Mouse (Mus musculus) heart, adult 18-20 months (tissue): ENCODE data around the gene Rasl11b. TPM values are rescaled to one million over a fixed set of nuclear protein-coding genes. Genes with fewer than 3 reads are reported as not detected.

Experiments used
- DNase-seq, 2 experiments: peaks; one replicate each; pipeline ENCODE4 v3.0.0; 2021 to 2022; ENCODE audit warnings: mixed read lengths in 1 of 2
- total RNA-seq, 2 experiments: library from RNA; stranded (reverse); gene quantifications; 2 replicates each; pipeline ENCODE4 v1.2.3; 2021

Gene Rasl11b
- total RNA-seq, 2 experiments from 2014 or later = 28.0 to 31.6 TPM

DNA sequence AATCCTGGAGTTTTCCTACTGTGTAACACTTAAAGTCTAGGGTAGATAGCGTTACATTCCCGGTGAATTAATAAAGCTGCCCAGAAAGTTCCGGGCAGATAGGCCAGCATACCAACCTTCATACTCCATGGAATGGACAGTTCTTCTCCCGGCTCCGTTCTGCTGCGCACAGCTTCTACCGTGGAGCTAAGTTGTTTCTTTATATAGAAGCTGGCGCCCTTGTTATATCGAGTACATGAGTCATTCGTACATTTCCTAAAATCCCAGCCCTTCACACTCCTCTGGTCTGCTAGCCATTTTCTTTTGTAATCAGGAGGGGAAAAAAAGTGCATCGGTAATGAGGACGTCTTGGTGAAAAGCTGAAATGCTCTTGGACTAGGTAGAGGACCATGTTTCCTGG lies 7.0 kb upstream of the Rasl11b start:
- peak in 1 of 2 experiments; percentile 50 for DNase-seq

DNA sequence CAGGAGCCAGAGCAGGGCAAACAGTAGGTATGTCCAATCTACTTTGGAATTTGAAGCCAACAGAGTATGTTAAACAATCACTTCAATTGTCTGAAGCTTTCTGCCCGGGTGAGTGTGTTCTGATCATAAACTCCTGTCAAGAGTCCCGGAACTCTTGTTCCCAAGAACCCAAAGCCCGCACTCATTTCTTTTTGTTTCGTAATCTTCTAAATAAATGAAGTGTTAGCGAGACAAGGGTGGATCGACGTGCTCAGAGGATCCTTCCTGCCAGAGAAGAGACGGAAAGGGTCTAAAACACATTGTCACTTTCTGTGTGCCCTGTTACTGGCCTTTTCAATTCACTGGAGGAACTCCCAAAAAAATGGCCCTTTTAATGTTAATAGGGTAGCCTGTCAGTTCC lies 6.2 kb upstream of the Rasl11b start:
- DNase-seq = no peak

GRCm38 (mm10) chr5:74189484-74190160 lies 5.5 kb upstream of the Rasl11b start:
- DNase-seq = no peak

- peak; percentile 61 to 62 for DNase-seq
These were observed 5.0 kb upstream of the Rasl11b start for GRCm38 (mm10) chr5:74190161-74190491.

DNA sequence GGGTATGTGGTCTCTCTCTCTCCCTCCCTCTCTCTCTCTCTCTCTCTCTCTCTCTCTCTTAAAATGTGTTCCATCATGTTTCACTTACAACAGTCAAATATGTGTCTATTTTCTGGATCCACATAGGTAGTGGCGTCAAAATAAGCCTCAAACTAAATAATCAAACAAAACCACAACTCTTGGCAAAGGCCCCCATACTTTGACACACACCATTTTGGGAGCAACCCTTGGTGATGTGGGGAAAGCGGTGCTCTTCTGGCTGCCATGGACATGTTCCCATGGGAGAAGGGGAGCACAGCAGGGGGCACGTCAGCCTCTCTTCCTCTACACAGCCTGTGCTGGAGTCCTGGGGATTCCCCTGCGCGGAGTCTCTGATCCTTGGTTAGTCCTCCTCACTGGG lies 4.2 kb upstream of the Rasl11b start:
- DNase-seq = no peak

- no peak for DNase-seq
These were observed 2.1 kb upstream of the Rasl11b start for GRCm38 (mm10) chr5:74193008-74193407.

- DNase-seq = no peak
These were observed 1.5 kb upstream of the Rasl11b start for GRCm38 (mm10) chr5:74193626-74194025.

GRCm38 (mm10) chr5:74194027-74194840 lies 852 bp upstream of the Rasl11b start:
- DNase-seq = no peak

DNA sequence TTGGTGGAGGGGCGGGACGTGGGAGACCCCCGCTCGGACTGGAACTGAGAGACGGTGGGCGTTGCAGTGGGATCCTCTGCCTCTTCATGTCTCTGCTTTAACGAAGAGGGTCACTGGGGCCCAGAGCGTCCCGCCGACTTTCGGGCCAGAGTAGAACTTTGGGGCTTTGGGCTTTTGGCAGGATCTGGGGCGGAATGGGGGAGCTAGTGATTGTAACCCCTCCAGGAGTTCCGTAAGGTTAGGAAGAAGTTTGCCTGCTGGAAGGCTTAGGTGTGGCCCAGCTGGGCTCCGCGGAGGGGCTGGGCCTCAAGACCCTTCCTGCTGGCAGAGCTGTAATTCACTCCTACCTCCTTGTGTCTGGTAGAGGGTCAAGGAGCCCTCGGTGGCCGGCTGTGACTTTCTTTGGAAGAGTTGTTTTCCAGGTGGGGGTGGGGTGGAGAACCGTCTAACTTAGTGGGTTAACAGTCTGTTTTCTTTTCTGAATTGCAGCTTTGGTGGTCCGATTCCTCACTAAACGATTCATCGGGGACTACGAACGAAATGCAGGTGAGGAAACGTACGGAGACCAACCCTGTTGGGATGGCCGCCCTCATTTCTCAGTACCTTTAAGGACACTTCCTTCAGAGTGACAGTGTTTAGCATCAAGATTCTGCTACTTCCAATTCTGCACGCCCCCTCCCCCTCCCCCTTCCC lies 674 bp downstream of the Rasl11b start:
- DNase-seq = peak in 1 of 2 experiments; percentile 53

- DNase-seq = peak in 1 of 2 experiments; percentile 65
These were observed 1.2 kb downstream of the Rasl11b start for GRCm38 (mm10) chr5:74196307-74196618.

DNA sequence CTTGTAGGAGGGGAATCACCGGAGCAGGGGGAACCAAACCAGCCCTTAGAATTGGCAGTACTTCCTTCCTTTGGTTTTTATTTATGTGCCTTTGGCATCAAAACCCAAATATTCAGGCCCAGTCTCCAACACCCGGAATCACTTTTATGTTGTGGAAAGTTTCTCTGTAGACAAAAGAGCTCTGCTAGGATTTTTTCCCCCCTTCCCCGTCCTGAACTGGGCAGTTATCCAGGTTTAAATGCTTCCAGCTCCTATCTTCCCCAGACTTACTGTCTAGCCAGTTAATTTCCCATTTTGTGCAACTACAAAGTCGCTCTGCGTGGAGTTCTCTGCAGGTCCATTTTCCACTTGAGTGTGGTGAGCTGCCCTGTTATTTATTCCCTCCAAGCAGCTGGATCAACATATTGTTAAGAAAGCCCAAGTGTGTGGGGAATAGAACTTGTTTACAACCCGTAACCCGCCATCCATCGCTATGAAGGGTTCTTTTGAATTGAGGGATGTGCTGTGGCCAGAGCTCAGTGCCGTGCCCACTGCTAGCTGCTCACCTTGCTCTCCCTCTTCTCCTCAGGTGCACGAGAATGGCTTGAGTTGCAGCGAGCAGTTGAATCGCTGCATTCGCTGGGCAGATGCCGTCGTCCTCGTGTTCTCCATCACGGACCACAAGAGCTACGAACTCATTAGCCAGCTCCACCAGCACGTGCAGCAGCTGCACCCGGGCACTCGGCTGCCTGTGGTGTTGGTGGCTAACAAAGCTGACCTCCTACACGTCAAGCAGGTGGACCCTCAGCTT lies 2.6 kb downstream of the Rasl11b start:
- peak; percentile 47 to 64 for DNase-seq

- DNase-seq = peak in 1 of 2 experiments; percentile 35
These were observed 3.4 kb downstream of the Rasl11b start for GRCm38 (mm10) chr5:74198446-74198845.

- DNase-seq = peak in 1 of 2 experiments; percentile 39
These were observed 4.7 kb downstream of the Rasl11b start for GRCm38 (mm10) chr5:74199793-74200192.

DNA sequence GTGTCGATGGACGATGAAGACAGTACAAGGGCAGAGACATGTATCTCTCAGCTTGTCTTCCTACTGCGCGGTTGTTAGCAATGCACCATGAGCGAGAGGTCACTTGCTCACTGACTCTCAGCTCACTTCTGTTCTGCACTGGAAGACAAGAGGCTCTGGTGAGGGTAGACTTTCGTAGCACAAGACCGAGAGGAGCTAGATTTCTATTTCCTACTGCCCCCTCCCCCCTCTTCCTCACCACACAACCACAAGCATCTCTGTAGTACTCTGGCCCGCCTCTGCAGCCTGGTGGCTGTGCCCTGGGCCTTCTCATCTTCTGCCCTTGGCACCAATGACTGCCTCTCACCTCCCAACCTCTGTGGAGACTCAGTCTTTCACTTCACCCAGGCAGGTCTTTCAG lies 5.4 kb downstream of the Rasl11b start:
- DNase-seq = no peak

- no peak for DNase-seq
These were observed 6.7 kb downstream of the Rasl11b start for GRCm38 (mm10) chr5:74201570-74202357.

GRCm38 (mm10) chr5:74202515-74202914 lies 7.4 kb downstream of the Rasl11b start:
- DNase-seq = no peak

GRCm38 (mm10) chr5:74204465-74204864 lies 9.4 kb downstream of the Rasl11b start:
- no peak for DNase-seq

GRCm38 (mm10) chr5:74205509-74205908 lies 10.4 kb downstream of the Rasl11b start:
- peak in 1 of 2 experiments; percentile 27 for DNase-seq

- peak; percentile 54 to 77 for DNase-seq
These were observed 11.0 kb downstream of the Rasl11b start for GRCm38 (mm10) chr5:74206038-74206437.

GRCm38 (mm10) chr5:74206649-74207048 lies 11.6 kb downstream of the Rasl11b start:
- peak in 1 of 2 experiments; percentile 27 for DNase-seq

DNA sequence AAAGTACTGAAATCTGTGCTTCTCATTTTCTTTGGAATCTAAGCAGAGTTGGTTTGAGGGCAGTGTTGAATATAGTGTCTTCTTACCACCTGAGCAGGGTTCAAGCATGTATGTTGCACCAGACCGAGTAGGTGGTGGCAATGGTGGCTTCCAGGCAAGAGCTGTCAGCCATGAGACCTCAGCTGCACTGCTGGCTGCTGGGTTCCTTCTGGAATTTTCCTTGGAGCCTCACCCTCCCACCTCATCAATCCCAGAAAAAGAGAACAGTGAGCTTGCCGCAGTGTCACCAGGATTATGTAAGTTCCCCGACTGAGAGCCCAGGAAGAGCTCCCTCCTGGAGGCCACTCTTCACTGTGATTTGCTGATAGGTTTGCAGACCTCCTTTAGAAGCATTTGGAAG lies 12.1 kb downstream of the Rasl11b start:
- no peak for DNase-seq

- no peak for DNase-seq
These were observed 13.4 kb downstream of the Rasl11b start for GRCm38 (mm10) chr5:74208438-74208837.
